ENCODE assay signal across 7 mouse cellular contexts in the genomic region with DNA sequence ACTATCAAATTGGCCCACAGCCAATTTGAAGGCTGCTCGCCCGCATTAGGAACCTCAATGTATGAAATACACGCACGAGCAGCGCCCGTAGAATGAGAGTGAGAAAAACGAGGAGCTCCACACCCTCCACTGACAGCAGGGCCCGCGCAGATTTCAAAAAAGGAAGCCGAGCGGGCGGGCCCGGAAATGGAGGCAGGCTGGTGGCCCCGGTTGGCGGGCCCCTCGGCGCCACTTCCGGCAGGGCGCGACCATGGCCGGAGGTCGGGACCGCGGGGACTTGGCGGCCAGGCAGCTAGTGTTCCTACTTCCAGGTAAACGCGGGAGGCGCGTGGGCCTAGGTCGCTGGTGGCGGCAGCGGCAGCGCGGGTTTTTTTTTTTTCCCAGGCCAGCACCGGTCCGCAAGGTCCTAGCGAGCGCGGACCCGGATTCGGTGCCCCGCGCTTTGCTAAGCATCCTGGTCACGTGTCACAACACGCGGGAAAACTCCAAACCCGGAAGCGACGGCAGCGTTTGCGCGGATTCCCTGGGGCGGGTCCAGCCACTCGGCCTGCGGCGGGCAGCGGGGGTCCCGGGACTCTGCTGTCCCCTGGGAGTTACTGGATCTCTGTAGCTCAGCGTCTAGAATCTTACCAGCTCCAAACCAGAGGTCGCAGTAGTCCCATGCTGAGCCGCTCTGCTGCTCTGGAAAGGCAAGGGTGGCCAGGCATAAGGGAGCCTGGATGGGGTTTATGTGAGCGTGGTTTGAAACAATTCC. TPM values are rescaled to one million over a fixed set of nuclear protein-coding genes. Genes with fewer than 3 reads are reported as not detected.
DNase-seq lines count a peak whose midpoint lies in the region; ATAC-seq and TF ChIP-seq lines count a peak whose summit lies in the region.

No protein-coding gene starts in this region.

- peaks cover 3% of the 10 kb centered on the region; the same call in 1 of the 2 replicates for H3K4me1 ChIP-seq in embryonic facial prominence, embryonic 11.5 days (ENCODE audit: control insufficient read depth, insufficient read depth, low read length)
- 0 out of 2 replicates have a peak, but pooled peaks cover 6% of the 10 kb centered on the region for H3K4me1 ChIP-seq in kidney, adult 2 months (ENCODE audit: control insufficient read depth, insufficient read depth, low read length)
- peaks cover 21% of the 10 kb centered on the region for H3K4me1 ChIP-seq in limb, embryonic 12.5 days (replicated peaks)
- peaks cover 17% of the 10 kb centered on the region for H3K4me1 ChIP-seq in midbrain, embryonic 15.5 days
- no peaks in the 10 kb centered on the region; the same call in 1 of the 2 replicates for H3K4me1 ChIP-seq in spleen, adult 2 months (ENCODE audit: control insufficient read depth, insufficient read depth, insufficient read length)

- H3K27ac ChIP-seq in embryonic facial prominence, embryonic 11.5 days (replicated peaks; ENCODE audit: low read depth, low read length), result peak overlapping the region; percentile 81
- peak overlapping the region; percentile 86 for H3K27ac ChIP-seq in kidney, adult 2 months (ENCODE audit: insufficient read depth, low read depth, low read length)
- H3K27ac ChIP-seq in limb, embryonic 12.5 days, result peak overlapping the region; percentile 80
- peak overlapping the region; percentile 88 for H3K27ac ChIP-seq in midbrain, embryonic 15.5 days
- peak overlapping the region; percentile 76 for H3K27ac ChIP-seq in spleen, adult 2 months (ENCODE audit: insufficient read depth, low read length)

- under 1% methylated on average over 62 of the region's 62 CpGs for WGBS in embryonic facial prominence, embryonic 11.5 days
- WGBS in kidney, adult 2 months, result under 1% methylated on average over 62 of the region's 62 CpGs
- WGBS in limb, embryonic 12.5 days, result under 1% methylated on average over 62 of the region's 62 CpGs
- WGBS in midbrain, embryonic 15.5 days, result under 1% methylated on average over 62 of the region's 62 CpGs
- under 1% methylated on average over 62 of the region's 62 CpGs for WGBS in spleen, adult 2 months

- no peaks in the 10 kb centered on the region for H3K9me3 ChIP-seq in embryonic facial prominence, embryonic 11.5 days (replicated peaks; ENCODE audit: control insufficient read depth, low read length)
- no peaks in the 10 kb centered on the region for H3K9me3 ChIP-seq in limb, embryonic 12.5 days
- H3K9me3 ChIP-seq in midbrain, embryonic 15.5 days, result no peaks in the 10 kb centered on the region

- H3K36me3 ChIP-seq in embryonic facial prominence, embryonic 11.5 days (replicated peaks; ENCODE audit: control insufficient read depth, insufficient read depth, low read depth, low read length), result no peaks in the 10 kb centered on the region
- no peaks in the 10 kb centered on the region for H3K36me3 ChIP-seq in kidney, adult 2 months (ENCODE audit: control insufficient read depth, insufficient read depth, low read length)
- H3K36me3 ChIP-seq in limb, embryonic 12.5 days, result no peaks in the 10 kb centered on the region
- no peaks in the 10 kb centered on the region for H3K36me3 ChIP-seq in midbrain, embryonic 15.5 days (replicated peaks)
- H3K36me3 ChIP-seq in spleen, adult 2 months (ENCODE audit: control insufficient read depth, insufficient read depth, low read length), result no peaks in the 10 kb centered on the region

- H3K4me2 ChIP-seq in embryonic facial prominence, embryonic 11.5 days (ENCODE audit: low read depth, low read length), result peak overlapping the region; percentile 73
- peak overlapping the region; percentile 80 for H3K4me2 ChIP-seq in limb, embryonic 12.5 days
- H3K4me2 ChIP-seq in midbrain, embryonic 15.5 days, result peak overlapping the region; percentile 84

- TF ChIP-seq POLR2A in kidney, adult 2 months (IDR thresholded peaks at IDR 0.05; ENCODE audit: low read depth, low read length), result peak; percentile 4
- no peak; the same call in 1 of the 2 replicates for TF ChIP-seq POLR2A in spleen, adult 2 months (IDR thresholded peaks at IDR 0.05; ENCODE audit: low read depth, low read length)

- DNase-seq in adrenal gland, postnatal 14 days, result peak; percentile 94
- DNase-seq in embryonic facial prominence, embryonic 11.5 days (ENCODE audit: low spot score), result peak; percentile 90
- DNase-seq in heart, adult 18-20 months, result peak; percentile 92 to 93
- DNase-seq in kidney, adult 2 months, result peak; percentile 91
- peak; percentile 59 to 82 for DNase-seq in spleen, adult 2 months (ENCODE audit: low read depth in 1 of 2, low spot score in 2 of 2)

- no peaks in the 10 kb centered on the region for H3K27me3 ChIP-seq in embryonic facial prominence, embryonic 11.5 days (ENCODE audit: control insufficient read depth, insufficient read depth, low read length)
- H3K27me3 ChIP-seq in kidney, adult 2 months (replicated peaks; ENCODE audit: control insufficient read depth, insufficient read depth, low read length), result no peaks in the 10 kb centered on the region
- no peaks in the 10 kb centered on the region for H3K27me3 ChIP-seq in limb, embryonic 12.5 days
- no peaks in the 10 kb centered on the region for H3K27me3 ChIP-seq in midbrain, embryonic 15.5 days (replicated peaks)
- no peaks in the 10 kb centered on the region; the same call in 1 of the 2 replicates for H3K27me3 ChIP-seq in spleen, adult 2 months (ENCODE audit: control insufficient read depth, insufficient read depth, low read length)

- peak overlapping the region; percentile 81 for H3K9ac ChIP-seq in embryonic facial prominence, embryonic 11.5 days (replicated peaks; ENCODE audit: low read length)
- peak overlapping the region; percentile 70 for H3K9ac ChIP-seq in limb, embryonic 12.5 days (replicated peaks)
- H3K9ac ChIP-seq in midbrain, embryonic 15.5 days, result peak overlapping the region; percentile 74

- no peak for TF ChIP-seq CTCF in kidney, adult 2 months (conservative IDR thresholded peaks at IDR 0.05; ENCODE audit: insufficient read depth, insufficient read length, low read depth, low read length)
- TF ChIP-seq CTCF in spleen, adult 2 months (IDR thresholded peaks at IDR 0.05; ENCODE audit: extremely low read depth, insufficient read depth, insufficient read length, insufficient replicate concordance), result no peak

- peak; percentile 54 for ATAC-seq in embryonic facial prominence, embryonic 11.5 days (replicated peaks; ENCODE audit: insufficient number of reproducible peaks, low FRiP score, low TSS enrichment, low read depth)
- ATAC-seq in limb, embryonic 12.5 days (ENCODE audit: insufficient number of reproducible peaks, insufficient read depth, low FRiP score, low TSS enrichment, low read depth), result peak; percentile 58; the same call in 1 of the 2 replicates
- ATAC-seq in midbrain, embryonic 15.5 days (replicated peaks), result peak; percentile 94

- peak overlapping the region; percentile 64 for H3K4me3 ChIP-seq in embryonic facial prominence, embryonic 11.5 days (ENCODE audit: low read depth, low read length)
- H3K4me3 ChIP-seq in kidney, adult 2 months (ENCODE audit: insufficient read depth, low read depth, low read length), result peak overlapping the region; percentile 87
- peak overlapping the region; percentile 56 for H3K4me3 ChIP-seq in limb, embryonic 12.5 days (replicated peaks)
- H3K4me3 ChIP-seq in midbrain, embryonic 15.5 days, result peak overlapping the region; percentile 93
- peak overlapping the region; percentile 97 for H3K4me3 ChIP-seq in spleen, adult 2 months (ENCODE audit: extremely low read depth, insufficient read depth, insufficient read length)

RNA-seq across cellular contexts. Expression of a gene that starts 39.2 kb away (rescaled TPM):
- not detected in 2 replicates for total RNA-seq in adrenal gland, postnatal 14 days (2021)
- polyA plus RNA-seq in embryonic facial prominence, embryonic 11.5 days (2014; fragmentation: Nextera tagmentation; extraction: Ambion mirVana), result 2.3 and 4.0 TPM in 2 replicates
- total RNA-seq in heart, adult 18-20 months (2021), result not detected
- polyA plus RNA-seq in kidney, adult 2 months (2012; rRNA removed), result 19.8 and 21.0 TPM in 2 replicates
- 0.56 and 0.72 TPM in 2 replicates for polyA plus RNA-seq in limb, embryonic 12.5 days (2016; fragmentation: Nextera tagmentation; extraction: Ambion mirVana)
- 12.9 and 14.7 TPM in 2 replicates for polyA plus RNA-seq in midbrain, embryonic 15.5 days (2015; fragmentation: Nextera tagmentation; extraction: Ambion mirVana)
- 0.09 and 0.40 TPM in 2 replicates for polyA plus RNA-seq in spleen, adult 2 months (2012; rRNA removed)

RNA-seq across cellular contexts. Expression of a gene that starts 39.7 kb away (rescaled TPM):
- 20.0 and 21.6 TPM in 2 replicates for total RNA-seq in adrenal gland, postnatal 14 days (2021)
- polyA plus RNA-seq in embryonic facial prominence, embryonic 11.5 days (2014; fragmentation: Nextera tagmentation; extraction: Ambion mirVana), result 65.0 and 72.0 TPM in 2 replicates
- 1 to 10 TPM; 7.4 to 9.4 TPM for total RNA-seq in heart, adult 18-20 months (2021)
- polyA plus RNA-seq in kidney, adult 2 months (2012; rRNA removed), result 6.2 and 8.4 TPM in 2 replicates
- polyA plus RNA-seq in limb, embryonic 12.5 days (2016; fragmentation: Nextera tagmentation; extraction: Ambion mirVana), result 64.5 TPM in 2 replicates
- 23.0 and 23.2 TPM in 2 replicates for polyA plus RNA-seq in midbrain, embryonic 15.5 days (2015; fragmentation: Nextera tagmentation; extraction: Ambion mirVana)
- 2.2 and 2.4 TPM in 2 replicates for polyA plus RNA-seq in spleen, adult 2 months (2012; rRNA removed)

Comparison
In these comparisons a context has a peak if more than half of its experiments do, and no peak if none do; other contexts are left out.
1. Peak in every context shown above with its lines: DNase-seq, ATAC-seq, H3K4me3 ChIP-seq and H3K27ac ChIP-seq.